Mouse (Mus musculus) left cerebral cortex, postnatal 25 days (tissue): Measurements from ENCODE around the gene Fam84a. TPM values are rescaled to one million over a fixed set of nuclear protein-coding genes. Genes with fewer than 3 reads are reported as not detected.

Experiments
- DNase-seq, 2 experiments: peaks; one replicate each; pipeline ENCODE4 v3.0.0; 2022; ENCODE audit warnings: low spot score in 2 of 2, mixed read lengths in 1 of 2
- intact Hi-C: fragments of 180-260 bp; cut with DNase I; formaldehyde crosslinking; loops from one replicate; pipeline ENCODE4 v1.15.1; 2025
- total RNA-seq, 2 experiments: library from RNA; stranded (reverse); gene quantifications; 2 replicates each; pipeline ENCODE4 v1.2.3; 2021

Gene Fam84a
- 10 to 100 TPM; 83.1 to 87.9 TPM for total RNA-seq

DNA sequence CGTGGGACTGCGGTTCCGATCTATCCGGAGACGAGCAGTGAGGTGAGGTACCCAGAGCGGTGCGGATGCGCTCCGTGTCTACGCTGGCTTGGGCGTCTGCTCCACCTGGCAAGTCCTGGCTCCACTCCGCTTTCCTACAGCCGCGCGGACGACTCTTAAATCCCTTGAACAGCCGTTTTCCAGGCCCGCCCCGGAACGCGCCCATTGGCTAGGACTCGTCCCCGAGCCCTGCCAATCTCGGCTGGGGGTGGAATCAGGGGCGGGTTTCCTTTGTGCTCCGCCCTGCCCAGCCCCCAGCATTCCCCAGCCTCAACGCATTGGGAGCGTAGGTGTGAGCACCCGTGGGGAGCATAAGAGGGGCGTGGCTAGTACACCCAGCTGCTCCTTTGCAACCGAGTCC lies at the start of gene Fam84a:
TSS of gene Fam84a (minus strand) at position 134 of the 400 bp plus-strand sequence.
- intact Hi-C loops: loop anchor here (1.0 to 5.0 kb wide), 6 partner anchors 83 to 1265 kb away; no protein-coding TSS in a partner anchor
- peak; percentile 93 to 98 for DNase-seq

GRCm38 (mm10) chr12:14195479-14195878 lies 43.6 kb upstream of the Fam84a start:
- no peak for DNase-seq
- intact Hi-C loops: no loop called here

DNA sequence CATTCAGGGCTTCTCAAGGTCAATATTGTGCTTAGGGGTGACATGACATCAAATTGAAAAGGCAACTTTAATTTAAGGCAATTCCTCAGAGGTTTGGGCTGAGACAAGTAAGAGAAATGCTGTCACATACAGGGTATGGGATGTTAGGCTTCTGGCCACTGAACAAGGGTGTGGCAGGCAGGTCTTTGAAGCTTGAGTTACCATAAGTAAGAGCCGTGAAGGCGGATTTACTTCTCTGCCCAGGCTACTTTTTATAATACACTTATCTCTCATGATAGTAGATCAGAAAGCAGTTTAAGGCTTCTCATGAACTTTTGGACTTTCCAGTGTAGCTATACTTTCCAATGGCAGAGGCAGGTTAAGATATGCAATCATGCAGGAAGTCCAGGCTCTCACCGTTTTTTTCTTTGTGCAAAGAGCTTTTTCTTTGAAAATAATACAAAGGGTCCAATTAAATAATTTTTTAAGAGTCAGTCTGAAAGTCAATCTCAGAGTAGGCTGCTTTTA lies 34.9 kb upstream of the Fam84a start:
- intact Hi-C loops: no loop called here
- DNase-seq: no peak

DNA sequence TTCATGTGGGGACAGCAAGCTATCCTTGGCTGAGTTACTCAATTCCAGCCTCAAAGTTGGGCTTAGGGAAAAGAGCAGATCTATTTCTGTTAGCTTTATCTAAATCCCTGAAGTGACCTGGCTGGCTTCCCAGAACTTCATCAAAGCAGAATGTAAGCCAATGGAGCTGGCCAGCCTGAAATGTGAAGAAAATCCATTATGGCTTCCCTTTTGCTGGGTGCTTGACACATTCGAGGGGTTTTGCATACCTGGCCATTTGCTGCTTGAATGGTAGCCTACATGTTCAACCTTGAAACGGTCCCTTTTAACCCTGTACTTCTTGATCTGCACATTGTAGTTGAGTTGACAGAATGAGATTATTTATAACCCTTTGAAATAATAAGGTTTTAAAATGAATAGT lies 13.9 kb upstream of the Fam84a start:
- DNase-seq: no peak
- intact Hi-C loops: no loop called here

DNA sequence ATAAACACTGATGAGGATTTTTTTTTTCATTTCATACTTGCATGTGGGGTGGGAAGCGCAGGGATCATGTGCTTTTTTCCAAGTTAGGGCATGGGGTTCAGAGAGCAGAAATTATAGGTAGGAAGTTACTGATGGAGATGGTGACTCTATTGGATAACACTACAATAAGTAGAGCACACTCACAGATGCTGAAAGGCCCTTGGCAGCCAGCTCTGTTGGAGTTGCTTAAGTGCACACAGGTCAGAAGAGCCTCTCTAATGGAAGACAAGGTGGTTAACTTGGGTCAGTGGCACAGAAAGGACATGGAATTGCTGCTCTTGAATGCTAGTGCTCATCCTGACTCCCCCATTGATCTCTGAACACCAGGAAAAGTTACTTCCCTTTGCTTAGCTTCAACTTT lies 13.1 kb upstream of the Fam84a start:
- intact Hi-C loops: no loop called here
- DNase-seq: no peak

DNA sequence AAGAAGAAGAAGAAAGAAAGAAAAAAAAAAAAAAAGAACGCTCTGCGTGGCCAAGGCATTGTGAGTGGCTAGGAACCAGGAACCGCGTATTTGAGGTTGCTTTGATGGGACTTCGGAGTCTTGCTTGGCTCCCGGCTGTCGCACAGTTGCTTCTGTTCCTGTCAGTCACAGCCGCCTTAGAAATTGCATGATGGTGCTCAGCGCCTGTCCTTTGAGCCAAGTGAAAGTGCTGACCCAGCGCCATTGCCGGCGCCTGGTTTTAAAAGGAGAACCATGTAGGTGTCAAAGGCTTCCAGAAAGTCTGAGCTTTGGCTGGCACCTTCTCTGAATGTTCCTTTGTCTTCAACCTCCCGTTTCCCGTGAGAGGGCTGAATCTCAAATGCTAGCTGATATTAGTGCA lies 572 bp upstream of the Fam84a start:
- DNase-seq: peak; percentile 39 to 46
- intact Hi-C loops: loop anchor here (5.0 kb wide), 2 partner anchors 555 to 1265 kb away; no protein-coding TSS in a partner anchor

GRCm38 (mm10) chr12:14150936-14151631 lies 770 bp downstream of the Fam84a start:
- peak; percentile 58 to 75 for DNase-seq
- intact Hi-C loops: loop anchor here (1.0 to 5.0 kb wide), 6 partner anchors 84 to 1266 kb away; no protein-coding TSS in a partner anchor

DNA sequence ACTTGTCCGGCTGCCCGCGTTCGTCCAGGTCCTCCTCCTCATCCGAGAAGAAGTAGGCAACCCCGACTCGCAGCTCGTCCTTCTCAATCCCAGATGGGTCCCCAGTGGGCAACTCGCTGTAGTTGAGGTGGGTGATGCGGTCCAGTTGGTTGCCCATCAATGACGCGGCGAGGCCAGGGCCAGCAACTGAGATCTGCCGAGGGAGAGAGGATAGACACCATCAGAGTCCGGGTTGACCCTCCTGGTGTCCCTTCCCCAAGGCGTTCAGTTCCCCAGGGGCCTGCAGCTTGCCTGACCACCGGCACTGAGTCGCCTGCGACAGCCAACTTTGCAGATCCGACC lies 1.3 kb downstream of the Fam84a start:
- peak; percentile 22 to 43 for DNase-seq
- intact Hi-C loops: loop anchor here (2.0 to 5.0 kb wide), 4 partner anchors 84 to 1267 kb away; no protein-coding TSS in a partner anchor

DNA sequence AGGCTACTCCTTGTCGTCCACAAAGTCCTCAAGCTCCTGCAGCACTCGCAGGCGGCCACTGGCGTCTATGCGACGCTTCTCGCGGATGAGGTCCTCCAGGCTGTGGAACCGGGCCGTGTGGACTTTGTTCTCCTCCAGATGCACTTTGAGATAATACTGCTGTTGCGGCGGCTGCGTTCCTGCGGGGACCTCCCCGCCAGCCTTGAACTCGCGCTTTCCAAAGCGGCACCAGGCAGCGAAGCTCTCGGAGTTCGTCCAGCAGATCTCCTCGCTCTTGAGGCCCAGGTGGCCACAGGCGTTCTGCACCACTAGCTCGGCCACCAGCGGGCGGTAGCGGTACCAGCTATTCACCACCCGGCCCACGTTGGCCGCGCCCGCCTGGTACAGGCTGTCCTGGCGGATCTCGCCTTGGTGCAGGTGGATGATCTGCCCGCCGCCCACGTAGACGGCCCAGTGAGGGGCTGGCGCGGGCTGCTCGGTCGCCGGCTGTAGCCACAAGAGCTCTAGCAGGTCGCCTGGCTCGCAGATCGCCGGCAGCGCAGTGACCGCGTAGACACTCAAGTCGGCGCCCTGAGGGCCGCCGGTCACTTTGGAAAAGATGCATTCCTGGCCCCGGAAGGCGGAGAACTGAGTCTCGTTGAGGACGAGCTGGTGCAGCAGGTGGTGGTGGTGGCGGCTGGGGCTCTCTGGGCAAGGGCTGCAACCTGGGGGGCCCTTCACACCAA lies 1.8 kb downstream of the Fam84a start:
- intact Hi-C loops: loop anchor here (2.0 to 5.0 kb wide), 4 partner anchors 85 to 1267 kb away; no protein-coding TSS in a partner anchor
- DNase-seq: peak; percentile 83 to 87

- intact Hi-C loops: no loop called here
- peak; percentile 9 to 18 for DNase-seq
These were observed 2.6 kb downstream of the Fam84a start for GRCm38 (mm10) chr12:14149022-14149842.

- DNase-seq: no peak
- intact Hi-C loops: no loop called here
These were observed 14.8 kb downstream of the Fam84a start for GRCm38 (mm10) chr12:14137046-14137445.

- peak; percentile 7 to 24 for DNase-seq
These were observed 37.1 kb downstream of the Fam84a start for GRCm38 (mm10) chr12:14114730-14115129.

GRCm38 (mm10) chr12:14096944-14097343 lies 54.9 kb downstream of the Fam84a start:
- DNase-seq: peak; percentile 5 to 65
- intact Hi-C loops: loop anchor here (5.0 kb wide), 1 partner anchor 235 kb away; no protein-coding TSS in a partner anchor

More at GRCm38 (mm10) chr12:14114730-14115129, 37.1 kb downstream of the Fam84a start:
- intact Hi-C loops: no loop called here
